Mouse (Mus musculus): ENCODE measurements around the gene Pycard.
"Not testable (repeated sequence)": the region's sequence is repeated elsewhere in the genome, so short reads cannot be mapped to it uniquely, and the experiment has no call there.

Pycard gene

GRCm38 (mm10) chr7:128003688-128004087, 10.0 kb upstream of the Pycard start, which contains the start of gene Trim72:
TSS of gene Trim72 (plus strand) at chr7:128003949.
- no peak for DNase-seq (ENCODE audit: low spot score)

DNA sequence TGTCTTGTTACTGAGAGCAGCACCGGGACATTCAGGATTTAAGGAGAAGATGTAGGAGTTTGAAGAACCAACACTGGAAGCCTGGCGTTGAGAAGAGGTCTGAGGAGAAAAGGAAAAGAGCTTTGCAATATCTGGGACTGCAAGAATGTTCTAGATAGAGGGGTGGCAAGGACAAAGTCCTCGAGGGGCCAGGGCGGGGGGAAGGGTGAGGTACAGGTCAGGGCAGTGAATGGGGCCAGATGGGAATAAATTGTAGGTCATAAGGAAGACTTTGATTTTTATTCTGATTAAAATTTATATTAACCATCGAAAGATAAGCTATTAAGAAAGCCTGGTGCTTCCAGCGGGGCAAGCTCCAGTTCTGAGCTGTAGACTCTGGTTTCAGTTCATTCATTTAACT, 9.4 kb upstream of the Pycard start:
- no peak for DNase-seq (ENCODE audit: low spot score)

GRCm38 (mm10) chr7:128000068-128000950, 6.6 kb upstream of the Pycard start:
- no peak for DNase-seq (ENCODE audit: low spot score)

- DNase-seq (ENCODE audit: low spot score), result no peak
Measured at GRCm38 (mm10) chr7:127999436-127999835, 5.8 kb upstream of the Pycard start.

DNA sequence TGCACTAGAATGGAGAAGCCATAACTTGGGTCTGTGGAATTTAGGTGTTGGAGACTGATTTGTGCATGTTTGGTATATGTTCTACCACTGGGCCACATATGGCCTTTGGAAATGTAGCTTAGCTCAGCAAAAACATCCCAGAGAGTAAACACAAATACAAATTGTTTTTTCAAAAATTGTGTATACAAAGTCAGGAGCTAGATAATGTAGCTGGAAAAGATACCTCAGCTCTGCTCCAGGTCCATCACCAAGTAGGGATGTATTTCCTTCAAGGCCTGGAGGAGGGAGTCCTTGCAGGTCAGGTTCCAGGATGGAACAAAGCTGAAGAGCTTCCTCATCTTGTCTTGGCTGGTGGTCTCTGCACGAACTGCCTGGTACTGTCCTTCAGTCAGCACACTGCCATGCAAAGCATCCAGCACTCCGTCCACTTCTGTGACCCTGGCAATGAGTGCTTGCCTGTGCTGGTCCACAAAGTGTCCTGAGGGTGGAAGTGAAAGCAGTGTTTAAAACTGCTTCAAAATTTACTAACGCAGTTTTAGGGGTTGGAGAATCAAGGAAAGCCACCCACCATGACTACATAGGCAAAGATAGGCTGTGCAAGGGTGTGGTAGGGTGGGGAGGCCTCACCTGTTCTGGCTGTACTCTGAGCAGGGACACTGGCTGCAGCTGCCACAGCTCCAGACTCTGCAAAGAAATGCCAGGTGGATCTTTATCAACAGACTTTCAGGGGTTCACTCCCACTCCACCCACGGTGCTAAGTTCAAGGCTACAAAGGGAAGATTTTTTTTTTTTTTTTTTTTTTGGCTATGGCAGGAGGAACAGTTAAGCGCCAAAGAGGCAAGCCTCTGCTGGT, 953 bp downstream of the Pycard start:
- no peak for DNase-seq (ENCODE audit: low spot score)

GRCm38 (mm10) chr7:127991643-127992487, 1.8 kb downstream of the Pycard start:
- no peak for DNase-seq (ENCODE audit: low spot score)

DNA sequence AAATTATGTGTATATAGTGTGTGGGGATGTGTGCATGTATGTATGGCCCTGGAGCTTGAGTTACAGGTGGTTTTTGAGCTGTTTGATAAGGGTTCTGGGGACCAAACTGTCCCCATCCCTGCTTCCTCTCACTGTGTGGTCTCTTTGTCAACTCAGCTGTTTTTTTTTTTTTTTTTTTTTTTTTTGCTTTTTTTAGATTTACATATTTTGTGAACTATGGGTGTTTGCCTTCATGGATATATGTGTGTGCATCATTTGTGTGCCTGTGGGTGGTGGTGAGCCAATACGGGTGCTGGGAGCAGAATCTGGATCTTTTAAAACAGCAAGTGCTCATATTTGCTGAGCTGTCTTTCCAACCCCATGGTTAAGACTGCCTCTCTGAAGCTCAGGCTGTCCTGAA, 4.8 kb downstream of the Pycard start:
- no peak for DNase-seq (ENCODE audit: low spot score)

- DNase-seq (ENCODE audit: low spot score), result no peak
Measured at GRCm38 (mm10) chr7:127980606-127981005, 13.1 kb downstream of the Pycard start.

GRCm38 (mm10) chr7:127978856-127979255, 14.8 kb downstream of the Pycard start:
- no peak for DNase-seq (ENCODE audit: low spot score)

GRCm38 (mm10) chr7:127974413-127974930, 19.2 kb downstream of the Pycard start:
- no peak for DNase-seq (ENCODE audit: low spot score)

DNA sequence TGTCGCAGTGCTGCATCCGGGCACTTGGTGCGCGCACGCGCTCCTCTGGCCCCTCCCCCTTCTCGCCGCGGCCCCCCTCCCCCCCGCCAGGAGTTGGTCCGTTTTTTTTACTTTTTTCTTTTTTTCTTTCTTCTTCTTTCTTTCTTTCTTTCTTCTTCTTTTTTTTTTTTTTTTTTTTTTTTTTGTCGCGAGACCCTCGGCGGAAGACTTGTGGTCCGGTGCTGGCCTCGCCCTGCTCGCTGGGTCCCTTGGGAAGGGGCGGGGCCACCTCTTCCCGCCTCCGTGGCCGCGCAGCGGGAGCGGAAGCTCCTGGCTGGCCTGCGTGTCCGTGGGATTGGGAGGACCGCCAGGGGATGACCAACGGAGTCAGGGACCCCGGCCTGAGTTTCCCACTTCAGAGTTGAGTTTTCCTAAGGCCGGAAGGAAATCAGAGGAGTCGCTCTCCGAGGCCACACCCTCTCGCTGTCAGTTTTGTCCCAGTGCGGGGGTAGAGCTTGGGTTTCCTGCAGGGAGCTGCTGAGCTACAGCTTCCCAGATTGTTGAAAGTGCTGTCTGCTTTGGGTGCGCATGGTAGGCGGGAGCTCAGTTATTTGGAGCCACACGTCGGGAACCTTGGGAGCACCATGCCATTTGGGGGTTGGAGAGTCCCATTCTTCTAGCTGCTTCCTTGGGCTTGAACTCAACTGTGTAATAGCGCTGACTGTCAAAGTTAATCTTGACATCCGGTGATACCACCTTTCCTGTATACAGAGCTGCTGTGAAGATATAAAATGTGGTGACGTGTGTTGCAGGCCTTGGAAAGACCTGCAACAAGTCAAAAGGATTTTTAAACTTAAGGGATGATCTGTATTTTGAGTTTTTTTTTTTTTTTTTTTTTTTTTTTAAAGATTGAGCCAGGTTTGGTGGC, 25.5 kb downstream of the Pycard start:
- peak; percentile 84 for DNase-seq (ENCODE audit: low spot score)

GRCm38 (mm10) chr7:127967004-127967921, 26.4 kb downstream of the Pycard start, which contains the start of gene Fus:
TSS of gene Fus (plus strand) at chr7:127967457.
- peak; percentile 94 for DNase-seq (ENCODE audit: low spot score)

GRCm38 (mm10) chr7:127966371-127966918, 27.2 kb downstream of the Pycard start:
- DNase-seq (ENCODE audit: low spot score), result no peak

- no peak for DNase-seq (ENCODE audit: low spot score)
Measured at GRCm38 (mm10) chr7:127959364-127959763, 34.3 kb downstream of the Pycard start.

DNA sequence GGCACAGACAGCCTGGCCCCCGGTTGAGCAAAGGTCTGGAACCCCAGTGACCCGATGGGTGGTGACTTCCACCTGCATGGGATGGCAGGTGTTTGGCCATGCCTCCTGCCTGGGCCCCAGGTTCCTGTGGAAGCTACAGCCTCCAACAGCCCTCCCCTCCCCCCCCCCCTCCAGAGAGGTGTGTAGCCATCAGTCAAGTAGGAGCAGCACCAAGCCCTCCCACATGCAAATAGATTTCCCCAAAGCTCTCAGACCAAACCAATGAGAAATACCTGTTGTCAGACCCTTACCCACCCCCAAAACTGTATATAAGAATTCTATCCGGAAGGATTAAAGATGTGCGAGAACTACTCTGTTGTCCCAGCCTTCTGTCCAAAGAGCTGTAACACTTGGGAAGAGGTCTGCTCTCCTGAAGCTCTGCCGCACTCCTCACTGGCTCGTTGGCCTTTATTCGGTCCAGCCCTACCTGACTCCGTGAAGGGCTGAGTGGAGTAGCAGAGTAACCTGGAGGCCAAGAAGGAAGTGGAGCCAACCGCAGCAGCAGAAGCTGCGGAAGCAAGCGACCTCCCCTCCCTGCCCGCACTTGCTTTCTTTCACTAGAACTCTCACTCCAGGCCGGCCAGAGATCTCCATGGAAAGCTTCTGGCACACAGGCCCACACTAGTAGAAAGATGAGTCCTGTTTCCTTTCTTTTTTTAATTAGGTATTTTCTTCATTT, 40.6 kb downstream of the Pycard start:
- no peak for DNase-seq (ENCODE audit: low spot score)

DNA sequence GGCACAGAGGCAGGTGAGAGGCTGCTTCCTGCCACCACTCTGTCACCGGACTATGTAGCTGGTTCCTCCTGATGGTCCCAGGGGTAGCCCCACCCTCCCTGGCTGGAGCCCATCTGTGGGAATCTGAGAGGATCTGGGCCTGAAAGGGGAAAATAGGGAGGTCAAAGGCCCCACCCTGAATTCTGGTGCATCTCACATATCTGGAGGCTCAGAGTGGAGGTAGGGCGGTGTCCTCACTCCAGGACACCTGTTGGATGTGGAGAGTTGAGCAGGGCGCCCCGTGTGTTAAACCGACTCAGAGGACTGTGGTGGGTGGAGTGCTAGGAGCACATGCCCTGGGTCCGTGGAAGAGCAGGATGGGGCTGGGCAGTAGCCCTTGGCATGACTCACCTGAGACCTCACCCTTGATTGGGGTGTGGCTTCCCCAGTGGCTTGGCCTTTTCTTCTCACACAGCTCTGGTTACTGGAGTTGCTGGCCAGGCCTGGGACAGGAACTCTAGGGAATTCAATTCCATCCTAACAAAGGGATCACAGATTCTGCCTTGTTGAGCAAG, 47.1 kb downstream of the Pycard start, which contains the start of gene Prss36:
Gene Prss36, minus strand, starts transcription at position 256 of the 554 bp plus-strand sequence.
- no peak for DNase-seq (ENCODE audit: low spot score)

GRCm38 (mm10) chr7:127944614-127945013, 49.1 kb downstream of the Pycard start:
- DNase-seq (ENCODE audit: low spot score), result no peak

DNA sequence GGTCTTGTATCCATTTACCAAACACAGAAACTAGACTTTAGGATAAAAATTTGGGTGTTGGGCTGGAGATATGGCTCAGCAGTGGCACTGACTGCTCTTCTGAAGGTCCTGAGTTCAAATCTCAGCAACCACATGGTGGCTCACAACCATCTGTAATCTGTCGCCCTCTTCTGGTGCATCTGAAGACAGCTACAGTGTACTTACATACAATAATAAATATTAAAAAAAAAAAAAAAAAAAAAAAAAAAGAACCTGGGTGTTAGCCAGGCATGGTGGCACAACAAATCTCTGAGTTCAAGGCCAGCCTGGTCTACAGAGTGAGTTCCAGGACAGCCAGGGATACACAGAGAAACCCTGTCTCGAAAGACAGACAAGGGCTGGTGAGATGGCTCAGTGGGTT, 51.6 kb downstream of the Pycard start:
- DNase-seq (ENCODE audit: low spot score), result not testable (repeated sequence)
